Mouse (Mus musculus) ES-E14 (cell line): ENCODE measurements at regions not wholly inside any gene's neighbourhood (a gene's known extent, or its start where the extent isn't known, plus 50 kb on each side); places are given as distances from the start of the nearest gene placed in this dataset.
"Not testable (repeated sequence)": the region's sequence is repeated elsewhere in the genome, so short reads cannot be mapped to it uniquely, and the experiment has no call there.

Source experiments
- DNase-seq: peaks from one replicate; pipeline ENCODE4 v3.0.0-alpha.2; 2013; ENCODE audit warnings: low read depth, low spot score
- H3K27ac ChIP-seq: 2 replicates; pipeline ENCODE4 v1.5.1; 2012; ENCODE audit warnings: low read depth, mild to moderate bottlenecking, low read length, moderate library complexity, mixed read lengths; ENCODE audit not compliant: poor library complexity, insufficient read depth, severe bottlenecking
- H3K36me3 ChIP-seq: 2 replicates; pipeline ENCODE4 v1.6.1; 2012; ENCODE audit warnings: mild to moderate bottlenecking, low read length, moderate library complexity, mixed read lengths; ENCODE audit not compliant: control insufficient read depth, poor library complexity, insufficient read depth, severe bottlenecking
- H3K4me1 ChIP-seq, 2 experiments: fragments of 150-350 bp in 1 of 2; sonication (generic) in 1 of 2; 2 replicates each; pipeline ENCODE4 v1.6.1; 2012; ENCODE audit warnings: low read length in 2 of 2, mild to moderate bottlenecking in 1 of 2, mixed read lengths in 1 of 2; ENCODE audit not compliant: control insufficient read depth in 2 of 2, insufficient read depth in 2 of 2, poor library complexity in 1 of 2
- H3K4me3 ChIP-seq, 2 experiments: fragments of 150-350 bp in 1 of 2; sonication (generic) in 1 of 2; 2 replicates each; pipeline ENCODE4 v1.5.1; 2012; ENCODE audit warnings: low read length in 2 of 2, low read depth in 1 of 2, mild to moderate bottlenecking in 1 of 2, mixed read lengths in 1 of 2; ENCODE audit not compliant: insufficient read depth in 1 of 2, poor library complexity in 1 of 2, severe bottlenecking in 1 of 2
- H3K9ac ChIP-seq: 2 replicates; pipeline ENCODE4 v1.6.1; 2012; ENCODE audit warnings: low read depth, mild to moderate bottlenecking, low read length, mixed read lengths; ENCODE audit not compliant: poor library complexity, insufficient read depth, severe bottlenecking
- H3K9me3 ChIP-seq: fragments of 150-350 bp; sonication (generic); 2 replicates; pipeline ENCODE4 v1.6.1; 2012; ENCODE audit warnings: low read depth, mild to moderate bottlenecking, low read length; ENCODE audit not compliant: control insufficient read depth, insufficient read depth
- CHD2 ChIP-seq: IDR thresholded peaks from 2 replicates; pipeline ENCODE4 v1.6.1; 2014; ENCODE audit warnings: mild to moderate bottlenecking, low read depth, low read length, inconsistent platforms
- HCFC1 ChIP-seq: IDR thresholded peaks from 2 replicates; pipeline ENCODE4 v1.6.1; 2012; ENCODE audit warnings: low read length, inconsistent platforms, borderline replicate concordance; ENCODE audit not compliant: insufficient read depth
- MAFK ChIP-seq: IDR thresholded peaks from 2 replicates; pipeline ENCODE4 v1.6.1; 2014; ENCODE audit warnings: mild to moderate bottlenecking, low read depth, low read length, inconsistent platforms; ENCODE audit not compliant: insufficient read depth
- ZC3H11A ChIP-seq: IDR thresholded peaks from 2 replicates; pipeline ENCODE4 v1.6.1; 2012; ENCODE audit warnings: low read depth, mild to moderate bottlenecking, inconsistent platforms, low read length, borderline replicate concordance
- ZNF384 ChIP-seq: IDR thresholded peaks from 2 replicates; pipeline ENCODE4 v1.6.1; 2012; ENCODE audit warnings: low read depth, low read length, inconsistent platforms
- in situ Hi-C, 2 experiments: fragments of 600-800 bp; cut with MboI; formaldehyde crosslinking; loops; one replicate each; pipeline ENCODE4 v1.15.1; 2025; ENCODE audit warnings: low sequenced_read_pairs in 2 of 2, inconsistent platforms in 1 of 2; ENCODE audit not compliant: unreplicated experiment in 2 of 2

GRCm38 (mm10) chr7:70267075-70267474, 99.5 kb downstream of the Nr2f2 start:
- no peak for DNase-seq

GRCm38 (mm10) chr7:70256806-70257205, 109.7 kb downstream of the Nr2f2 start:
- H3K9ac ChIP-seq, result no peak overlapping the region
- H3K4me3 ChIP-seq, result no peak overlapping the region
- no peaks in the 10 kb centered on the region for H3K9me3 ChIP-seq
- no peaks in the 10 kb centered on the region for H3K36me3 ChIP-seq
- no peaks in the 10 kb centered on the region for H3K4me1 ChIP-seq
- no peak overlapping the region for H3K27ac ChIP-seq
- in situ Hi-C loops, result loop anchor here in 1 of 2 experiments (25.0 kb wide), 1 partner anchor 770 kb away; no protein-coding TSS in a partner anchor
- TF ChIP-seq ZC3H11A (no peak), MAFK (no peak), ZNF384 (no peak), CHD2 (no peak), HCFC1 (no peak)
- DNase-seq, result no peak

More at GRCm38 (mm10) chr7:70267075-70267474, 99.5 kb downstream of the Nr2f2 start:
- no peaks in the 10 kb centered on the region for H3K9me3 ChIP-seq
- H3K27ac ChIP-seq, result no peak overlapping the region
- TF ChIP-seq ZNF384 (no peak), MAFK (no peak), HCFC1 (no peak), ZC3H11A (no peak), CHD2 (no peak)
- no peak overlapping the region for H3K9ac ChIP-seq
- H3K4me1 ChIP-seq, result no peaks in the 10 kb centered on the region
- no peaks in the 10 kb centered on the region for H3K36me3 ChIP-seq
- in situ Hi-C loops, result loop anchor here in 1 of 2 experiments (25.0 kb wide), 1 partner anchor 780 kb away; no protein-coding TSS in a partner anchor
- H3K4me3 ChIP-seq, result no peak overlapping the region

- in situ Hi-C loops, result loop anchor here in 1 of 2 experiments (25.0 kb wide), 1 partner anchor 768 kb away; no protein-coding TSS in a partner anchor
- Histone ChIP-seq H3K9ac (no peak overlapping the region), H3K4me3 (no peak overlapping the region), H3K9me3 (no peaks in the 10 kb centered on the region), H3K36me3 (no peaks in the 10 kb centered on the region), H3K4me1 (no peaks in the 10 kb centered on the region), H3K27ac (no peak overlapping the region)
- no peak for DNase-seq
- TF ChIP-seq HCFC1, result no peak
- no peak for TF ChIP-seq ZNF384
These were observed 111.5 kb downstream of the Nr2f2 start for GRCm38 (mm10) chr7:70255072-70255471.

- H3K27ac ChIP-seq, result no peak overlapping the region
- in situ Hi-C loops, result loop anchor here in 1 of 2 experiments (25.0 kb wide), 1 partner anchor 766 kb away; no protein-coding TSS in a partner anchor
- no peak overlapping the region for H3K9ac ChIP-seq
- H3K4me1 ChIP-seq, result no peaks in the 10 kb centered on the region
- TF ChIP-seq ZC3H11A (no peak), ZNF384 (no peak), HCFC1 (no peak)
- no peak for DNase-seq
- no peaks in the 10 kb centered on the region for H3K36me3 ChIP-seq
- H3K9me3 ChIP-seq, result no peaks in the 10 kb centered on the region
- H3K4me3 ChIP-seq, result no peak overlapping the region
These were observed 113.3 kb downstream of the Nr2f2 start for GRCm38 (mm10) chr7:70253275-70253674.

GRCm38 (mm10) chr7:70239059-70239458, 127.5 kb downstream of the Nr2f2 start:
- in situ Hi-C loops, H3K9ac ChIP-seq, H3K9me3 ChIP-seq, H3K36me3 ChIP-seq, H3K4me3 ChIP-seq, DNase-seq, H3K4me1 ChIP-seq: not testable (repeated sequence)
- peak overlapping the region; percentile 63; the same call in 1 of the 2 replicates for H3K27ac ChIP-seq
